Mouse (Mus musculus): ENCODE data around the gene Pnpo. TPM values are rescaled to one million over a fixed set of nuclear protein-coding genes. Genes with fewer than 3 reads are reported as not detected.

The Pnpo gene
- total RNA-seq, 2 experiments from 2014 or later, result 6.6 to 7.5 TPM

DNA sequence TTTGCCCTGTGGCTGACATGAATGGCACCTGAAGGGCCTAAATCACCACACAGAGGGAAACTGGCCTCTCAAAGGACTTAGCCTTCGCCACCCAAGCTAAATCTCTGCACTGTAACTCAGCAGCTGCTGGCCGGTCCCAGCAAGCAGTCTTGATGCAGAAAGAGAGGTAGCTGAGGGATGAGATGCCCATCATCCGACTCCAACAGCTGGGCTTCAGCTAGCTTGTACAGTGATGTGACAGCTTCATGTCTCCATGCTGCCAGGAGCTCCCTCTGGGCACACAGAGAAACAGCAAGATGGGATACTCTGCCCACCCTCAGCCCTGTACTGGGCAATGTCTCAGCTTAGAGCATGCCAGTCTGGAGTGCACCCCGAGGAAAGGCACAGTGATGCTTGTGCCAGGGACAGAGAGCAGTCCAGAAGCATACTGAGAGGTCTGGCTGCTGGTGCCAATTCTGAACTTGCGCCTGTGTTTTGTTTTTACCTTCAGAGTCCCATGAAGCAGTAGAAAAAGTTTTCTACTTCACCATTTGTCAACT lies 29.7 kb upstream of the Pnpo start:
- peak in 1 of 2 experiments; percentile 53 for DNase-seq
- intact Hi-C loops (cut with DNase I), result no loop called here

DNA sequence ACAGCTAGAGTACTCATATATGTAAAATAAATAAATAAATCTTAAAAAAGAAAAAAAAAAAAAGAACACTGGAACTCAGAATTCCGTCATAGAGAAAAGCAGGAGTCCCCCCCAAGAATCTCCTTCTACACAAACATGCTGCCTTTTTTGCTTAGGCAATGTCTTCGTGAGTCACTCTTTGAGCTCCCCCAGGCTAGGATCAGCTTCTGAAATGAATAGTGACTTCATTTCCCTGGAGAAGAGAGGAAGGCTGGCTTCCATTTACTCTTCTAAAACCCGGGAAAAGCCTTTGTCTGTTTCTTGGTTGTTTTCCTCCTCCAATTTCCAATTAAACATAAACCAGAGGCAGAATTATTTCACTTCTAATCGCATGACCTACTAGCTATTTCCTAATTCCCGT lies 29.1 kb upstream of the Pnpo start:
- intact Hi-C loops (cut with DNase I), result no loop called here
- no peak for DNase-seq

DNA sequence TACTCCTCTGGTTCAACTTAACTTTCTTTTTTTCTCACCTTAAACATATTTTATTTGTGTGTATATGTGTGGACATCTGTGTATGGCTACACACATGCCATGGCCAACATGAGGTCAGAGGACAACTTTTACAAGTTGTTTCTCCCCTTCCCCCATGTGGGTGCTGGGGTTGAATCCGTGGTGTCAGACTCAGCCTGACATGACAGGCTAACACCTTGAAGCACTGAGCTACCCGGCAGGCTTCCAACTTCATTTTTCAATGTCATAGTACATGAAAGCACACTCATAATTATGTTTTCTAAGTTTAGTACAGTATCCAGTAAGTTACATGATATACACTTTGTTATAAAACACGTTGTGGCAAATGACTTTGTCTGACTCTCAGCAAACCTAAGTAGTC lies 26.6 kb upstream of the Pnpo start:
- intact Hi-C loops (cut with DNase I), result no loop called here
- DNase-seq, result no peak

DNA sequence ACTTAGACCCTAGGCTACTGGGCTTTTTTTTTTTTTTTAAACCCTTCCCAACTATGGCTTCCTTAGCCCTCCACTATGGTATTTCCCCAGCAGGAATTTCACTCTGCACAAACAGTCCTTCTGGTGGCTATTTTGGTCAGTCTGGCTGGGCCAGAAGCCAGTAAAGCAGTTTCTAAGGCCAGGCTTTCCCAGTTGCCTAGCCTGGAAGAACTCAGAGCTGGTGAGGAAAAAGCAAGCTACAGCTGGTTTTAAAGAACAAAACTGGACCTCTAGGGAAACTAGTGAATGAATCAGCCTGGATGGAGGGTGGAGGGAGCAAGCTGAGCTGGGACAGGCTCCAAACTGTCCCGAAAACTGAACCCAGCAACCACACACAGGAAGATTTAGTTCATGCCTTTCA lies 26.0 kb upstream of the Pnpo start:
- intact Hi-C loops (cut with DNase I), result no loop called here
- peak; percentile 67 to 81 for DNase-seq

DNA sequence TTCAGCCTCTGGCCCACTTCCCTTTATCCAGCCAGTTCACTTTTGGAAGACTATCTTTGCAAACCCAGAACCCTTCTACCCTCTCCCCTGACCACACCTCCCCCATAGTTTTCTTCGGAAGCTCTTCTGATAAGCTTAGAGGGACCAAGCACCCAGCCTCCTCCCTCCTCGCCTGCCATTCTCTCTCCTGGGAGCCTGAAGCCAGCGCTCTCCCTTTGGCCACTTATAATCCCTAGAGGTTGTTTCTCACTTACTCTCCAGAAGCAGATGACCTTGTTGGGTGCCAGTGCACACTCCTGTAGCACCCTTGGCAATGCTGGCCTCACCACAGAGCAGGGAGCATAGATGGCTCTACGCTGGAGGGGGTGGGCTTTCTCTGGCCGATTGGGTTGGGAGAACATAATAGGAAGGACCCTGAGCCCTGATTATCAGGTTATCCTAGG lies 25.5 kb upstream of the Pnpo start:
- intact Hi-C loops (cut with DNase I), result no loop called here
- DNase-seq, result no peak

DNA sequence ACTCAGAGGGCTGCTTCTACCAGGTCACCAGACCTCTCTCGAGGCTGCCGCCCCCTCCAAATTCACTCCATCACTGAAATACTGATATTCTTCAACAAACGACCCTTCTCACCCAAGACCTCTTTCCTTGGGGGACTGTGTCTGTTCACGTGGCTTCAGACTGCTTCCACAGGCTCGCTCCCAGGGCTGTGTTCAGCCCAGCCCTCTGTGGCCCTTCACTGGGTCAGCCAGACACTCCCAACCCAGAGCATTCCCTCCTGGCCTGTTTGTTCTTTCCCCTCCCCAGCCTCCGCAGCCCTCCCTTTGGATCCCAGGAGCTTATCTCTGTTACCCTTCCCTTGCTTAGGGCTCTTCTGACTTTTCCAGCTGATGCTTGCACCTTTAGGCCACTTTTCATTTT lies 24.7 kb upstream of the Pnpo start:
- peak in 1 of 2 experiments; percentile 53 for DNase-seq

DNA sequence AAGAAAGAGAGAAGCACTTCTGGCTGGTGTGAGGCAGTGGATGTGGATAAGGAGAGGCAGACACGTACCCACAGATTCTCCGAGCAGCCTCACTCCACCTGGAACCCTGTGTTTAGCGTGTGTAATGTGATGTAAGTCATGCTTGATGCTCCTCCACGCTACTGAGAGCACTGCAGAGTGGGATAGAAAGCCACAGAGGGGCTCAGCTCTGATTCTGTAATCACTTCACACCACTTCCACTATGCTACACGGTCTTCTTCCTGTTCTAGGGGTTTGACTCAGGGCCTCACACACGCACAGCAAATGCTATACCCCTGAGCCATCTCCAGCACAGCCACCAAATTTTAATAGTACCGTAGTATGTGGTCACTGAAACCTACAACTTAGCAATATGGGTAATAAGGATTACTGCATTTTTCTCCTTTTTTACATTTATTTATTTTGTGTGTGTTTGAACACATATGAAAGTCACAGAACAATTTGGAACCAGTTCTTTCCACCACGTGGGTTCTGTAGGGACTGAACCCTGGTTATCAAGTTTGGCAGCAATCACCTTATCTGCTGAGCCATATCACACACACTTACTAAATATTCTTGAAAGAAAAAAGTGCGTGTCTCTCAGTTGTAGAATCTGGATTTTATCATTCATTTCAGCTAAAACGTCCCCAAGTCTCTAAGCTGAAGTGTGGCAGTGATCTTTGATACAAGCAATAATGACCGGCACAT lies 23.9 kb upstream of the Pnpo start:
- no peak for DNase-seq
- intact Hi-C loops (cut with DNase I), result no loop called here

More for the DNA sequence above, 24.7 kb upstream of the Pnpo start:
- intact Hi-C loops (cut with DNase I), result no loop called here

DNA sequence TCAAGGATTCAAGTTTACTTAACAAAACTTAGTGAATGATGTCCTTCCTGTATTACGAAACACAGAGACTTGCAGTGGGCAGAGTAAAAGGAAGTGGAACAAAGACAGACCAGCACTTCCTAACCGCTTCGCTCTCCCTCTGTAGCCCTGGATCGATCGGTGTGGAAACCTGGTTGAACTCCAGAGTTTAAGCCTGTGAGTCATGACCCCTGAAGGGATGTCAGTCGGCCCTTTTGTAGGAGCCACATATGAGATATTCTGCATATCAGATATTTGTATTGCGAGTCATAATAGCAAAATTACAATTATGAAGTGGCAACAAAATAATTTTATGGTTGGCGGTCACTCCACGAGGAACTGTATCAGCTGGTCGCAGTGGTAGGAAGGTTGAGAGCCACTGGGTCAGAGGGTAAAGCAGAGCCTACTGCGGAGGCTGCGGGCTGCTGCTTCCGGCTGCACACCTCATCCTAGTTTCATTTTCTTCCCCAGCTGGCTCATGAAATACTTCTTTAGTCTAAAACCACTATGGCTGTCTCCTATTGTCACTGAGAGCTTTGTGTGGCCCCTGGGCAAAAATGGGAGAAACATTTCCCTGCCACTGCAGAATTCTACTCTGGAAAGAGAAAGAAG lies 23.2 kb upstream of the Pnpo start:
- intact Hi-C loops (cut with DNase I), result no loop called here
- DNase-seq, result no peak

DNA sequence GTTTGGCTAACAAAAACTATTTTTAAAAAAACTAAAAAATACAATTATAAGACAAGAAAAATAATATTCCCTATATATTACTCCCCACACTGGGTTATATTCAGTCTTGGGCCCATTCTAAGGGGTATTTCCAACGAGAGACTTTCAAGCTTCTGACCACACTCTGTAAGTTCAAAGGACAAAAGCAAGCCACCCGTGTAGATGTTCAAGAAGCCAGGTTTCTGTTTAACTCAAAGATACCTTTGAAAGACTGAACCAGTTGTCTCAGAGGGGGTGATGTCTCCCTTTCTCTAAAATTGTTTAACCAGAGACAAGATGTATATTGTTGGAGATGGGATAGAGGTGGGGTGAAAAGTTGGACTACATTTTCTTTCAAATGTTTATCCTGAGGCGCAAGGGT lies 22.4 kb upstream of the Pnpo start:
- no peak for DNase-seq
- intact Hi-C loops (cut with DNase I), result no loop called here

DNA sequence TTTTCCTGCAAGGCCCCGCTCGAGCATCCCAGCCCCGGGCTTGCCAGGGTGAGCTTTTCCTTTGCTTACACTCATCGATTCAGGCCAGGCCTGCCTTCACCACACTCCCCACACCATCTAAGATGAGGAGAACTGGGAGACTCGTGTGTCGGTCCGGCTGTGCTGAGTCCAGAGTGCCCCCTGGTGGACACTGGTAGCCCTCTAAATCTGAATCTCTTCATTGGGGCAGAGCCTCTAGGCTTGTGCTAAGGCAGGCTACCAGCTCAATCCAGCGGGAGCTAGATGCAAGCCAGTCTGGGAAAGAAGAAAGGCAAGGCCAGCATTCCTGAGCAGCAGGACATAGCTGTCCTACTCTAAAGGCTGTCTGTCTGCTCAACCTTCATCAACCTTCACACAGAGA lies 19.8 kb upstream of the Pnpo start:
- intact Hi-C loops (cut with DNase I), result no loop called here
- peak; percentile 84 to 91 for DNase-seq

DNA sequence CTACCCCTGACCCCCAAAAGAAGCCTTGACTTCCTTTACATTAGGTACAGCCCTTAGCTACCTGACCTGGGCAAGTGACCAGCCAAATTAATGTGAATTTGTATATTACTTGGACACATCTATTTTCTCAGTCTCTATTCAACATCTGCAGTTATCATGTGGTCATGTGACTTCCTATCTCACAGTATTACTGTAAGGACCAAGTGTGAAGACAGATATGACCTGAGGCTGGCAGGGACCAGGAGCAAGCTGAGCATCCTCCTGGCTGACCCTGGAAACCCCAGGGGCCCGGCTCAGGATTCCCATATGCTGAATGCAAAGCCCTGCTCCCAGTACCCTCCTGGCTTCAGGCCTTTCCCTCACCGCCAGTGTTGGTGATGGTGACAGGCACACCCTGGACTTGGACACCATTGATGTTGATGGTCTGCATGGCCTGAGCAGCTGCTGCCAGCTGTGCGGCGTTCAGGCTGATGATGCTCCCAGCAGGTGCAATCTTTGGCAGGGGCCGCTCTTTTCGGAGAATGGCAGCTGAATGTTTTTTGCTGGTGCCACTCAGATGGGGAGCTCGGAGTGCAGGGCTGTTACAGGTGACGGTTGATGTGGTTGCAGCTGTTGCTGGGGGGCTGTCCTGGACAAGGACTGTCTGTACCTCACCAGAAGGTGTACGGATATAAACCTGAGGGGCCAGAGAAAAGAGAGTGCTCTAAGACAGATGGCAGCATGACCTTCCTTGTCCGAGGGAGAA lies 13.4 kb upstream of the Pnpo start:
- no peak for DNase-seq
- intact Hi-C loops (cut with DNase I), result no loop called here

DNA sequence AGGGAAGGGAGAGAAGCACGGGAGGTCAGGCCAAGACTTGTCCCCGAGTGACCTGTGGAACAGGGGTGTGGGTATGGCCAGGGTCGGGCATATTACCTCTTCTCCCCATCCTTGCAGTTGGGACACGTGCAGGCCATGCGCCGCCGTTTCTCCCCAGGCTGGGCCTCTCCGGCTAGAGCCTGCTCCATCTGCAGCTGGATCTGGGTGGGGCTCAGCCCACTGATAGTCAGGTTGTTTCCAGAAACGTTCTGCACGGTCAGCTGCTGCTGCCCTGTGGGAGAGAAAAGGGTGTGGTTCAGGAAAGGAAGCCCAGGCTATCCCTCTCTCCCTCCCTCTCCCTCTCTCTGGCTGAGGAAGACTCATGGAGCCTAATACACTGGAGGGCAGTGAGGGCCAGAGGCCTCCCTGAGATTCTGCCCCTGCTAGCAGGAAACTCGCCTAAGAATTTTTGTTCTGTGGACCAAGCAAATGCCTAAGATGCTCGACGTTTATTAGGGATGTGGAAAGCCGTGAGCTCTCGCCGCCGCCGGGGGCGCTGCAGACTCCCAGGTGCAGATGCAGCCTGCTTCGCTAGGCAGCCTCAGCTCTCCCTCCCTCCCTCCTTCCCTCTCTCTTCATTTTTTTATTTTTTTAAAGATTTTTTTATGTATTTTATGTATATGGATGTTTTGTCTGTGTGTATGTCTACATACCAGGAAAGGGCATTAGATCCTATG lies 12.4 kb upstream of the Pnpo start:
- peak in 1 of 2 experiments; percentile 63 for DNase-seq
- intact Hi-C loops (cut with DNase I), result no loop called here

DNA sequence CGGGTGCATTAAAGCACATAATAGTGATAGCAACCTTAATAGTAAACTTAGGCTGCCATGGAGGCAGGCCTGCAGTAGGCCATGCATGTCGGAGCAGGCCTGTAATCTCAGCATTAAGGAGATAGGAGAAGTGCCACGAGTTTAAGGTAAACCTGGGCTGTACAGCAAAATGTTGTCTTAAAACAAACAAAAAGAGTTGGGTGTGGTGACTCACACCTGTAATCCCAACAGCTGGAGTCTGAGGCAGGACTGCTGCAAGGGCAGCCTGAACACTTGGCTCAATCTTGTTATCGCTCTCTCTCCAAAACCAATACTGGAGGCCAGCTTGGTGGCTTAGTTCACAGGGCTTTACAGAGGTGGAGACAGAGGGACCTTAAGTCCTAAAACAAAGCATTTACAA lies 11.3 kb upstream of the Pnpo start:
- intact Hi-C loops (cut with DNase I), result no loop called here
- DNase-seq, result no peak

DNA sequence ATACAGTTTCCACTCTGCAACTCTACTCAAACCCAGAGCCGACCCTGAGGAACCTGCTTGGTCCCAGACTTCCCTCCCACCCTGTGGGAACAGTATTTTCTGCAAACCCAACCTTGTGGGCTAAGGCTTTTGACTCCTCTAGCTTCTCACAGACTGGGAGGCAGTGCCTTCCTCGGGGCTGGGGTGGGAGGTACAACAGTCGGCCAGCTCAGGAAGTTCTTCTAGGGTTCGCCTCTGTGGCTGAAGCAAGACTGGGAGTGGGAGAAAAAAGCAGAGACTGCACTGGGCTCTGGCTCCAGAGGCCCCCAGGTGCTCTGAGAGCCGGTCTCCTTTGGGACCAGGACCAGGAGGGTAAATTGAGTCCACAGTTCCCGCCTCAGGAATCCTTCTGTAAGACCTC lies 9.1 kb upstream of the Pnpo start:
- DNase-seq, result no peak
- intact Hi-C loops (cut with DNase I), result no loop called here

DNA sequence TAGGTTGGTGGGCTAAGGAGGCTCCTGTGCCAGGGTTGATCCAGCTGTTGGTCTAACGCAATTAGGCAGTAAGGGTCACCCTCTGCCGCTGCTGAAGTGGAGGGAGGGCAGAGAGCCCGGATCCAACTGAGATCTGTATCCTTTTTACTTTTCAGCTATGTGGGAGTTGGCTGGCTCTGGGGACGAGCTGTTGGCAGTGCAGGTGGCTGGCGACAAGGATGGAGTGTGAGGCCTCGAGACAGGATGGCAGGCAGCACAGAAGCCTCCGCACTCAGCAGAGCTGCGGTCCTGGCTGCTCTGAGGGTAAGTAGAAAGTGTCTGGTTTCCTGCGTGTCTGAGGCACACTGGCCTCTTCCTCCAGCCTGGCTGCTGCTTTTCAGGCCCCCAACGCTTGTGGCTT lies 8.6 kb upstream of the Pnpo start:
- intact Hi-C loops (cut with DNase I), result no loop called here
- no peak for DNase-seq

DNA sequence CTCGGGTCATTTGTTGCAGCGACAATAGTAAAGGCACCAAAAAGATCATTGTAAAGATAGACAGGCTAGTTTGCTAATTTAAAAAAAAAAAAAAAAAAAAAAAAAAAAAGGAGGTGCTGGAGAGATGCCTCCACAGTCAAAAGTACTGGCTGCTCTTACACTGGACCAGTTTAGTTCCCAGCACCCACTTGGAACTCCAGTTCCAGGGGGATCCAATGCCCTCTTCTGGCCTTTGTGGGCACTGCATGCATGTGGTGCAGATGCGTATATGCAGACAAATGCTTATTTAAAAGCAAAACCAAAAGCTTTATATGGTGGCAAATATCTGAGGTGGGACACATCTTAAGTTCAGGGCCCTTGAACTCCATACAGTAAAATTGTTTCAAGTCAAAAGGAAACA lies 7.0 kb upstream of the Pnpo start:
- no peak for DNase-seq
- intact Hi-C loops (cut with DNase I), result no loop called here

DNA sequence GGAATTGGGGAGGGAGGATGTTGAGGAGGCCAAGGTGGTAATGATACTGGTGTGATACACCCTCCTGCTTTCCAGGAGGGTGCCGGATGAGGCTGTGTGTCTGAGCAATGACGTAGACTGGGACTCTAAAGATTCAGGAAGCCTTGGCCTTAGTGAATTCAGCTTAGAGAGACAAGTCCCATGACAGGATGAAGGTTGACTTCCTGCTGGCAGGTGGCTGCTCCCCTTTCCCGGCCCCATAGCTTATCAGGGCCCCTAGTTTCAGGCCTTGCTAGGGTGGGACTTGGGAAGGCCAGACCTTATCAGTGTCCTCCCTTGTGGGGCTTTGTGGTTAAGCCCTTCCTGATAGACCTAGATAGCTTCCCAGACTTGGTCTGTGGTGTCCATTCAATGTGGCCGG lies 4.1 kb upstream of the Pnpo start:
- no peak for DNase-seq
- intact Hi-C loops (cut with DNase I), result no loop called here

DNA sequence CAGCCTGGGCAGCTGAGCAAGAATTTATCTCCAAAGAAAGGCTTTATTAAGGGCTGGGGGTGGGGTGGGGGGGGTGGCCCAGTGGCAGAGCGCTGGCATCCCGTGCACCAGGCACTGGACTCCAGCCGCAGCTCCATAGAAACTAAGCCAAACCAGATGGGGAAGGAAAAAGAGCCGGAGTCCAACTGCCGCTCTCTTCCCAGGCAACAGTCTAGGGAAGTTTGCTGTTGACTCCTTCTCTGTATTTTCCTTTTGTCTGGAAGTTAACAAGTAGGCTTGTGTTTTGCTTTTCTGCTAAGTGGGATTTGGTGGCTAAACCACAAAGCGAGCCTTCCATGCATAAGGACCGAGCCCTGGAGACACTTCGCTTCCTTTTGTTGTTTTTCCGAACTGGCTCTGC lies 2.7 kb upstream of the Pnpo start:
- intact Hi-C loops (cut with DNase I), result no loop called here
- no peak for DNase-seq

DNA sequence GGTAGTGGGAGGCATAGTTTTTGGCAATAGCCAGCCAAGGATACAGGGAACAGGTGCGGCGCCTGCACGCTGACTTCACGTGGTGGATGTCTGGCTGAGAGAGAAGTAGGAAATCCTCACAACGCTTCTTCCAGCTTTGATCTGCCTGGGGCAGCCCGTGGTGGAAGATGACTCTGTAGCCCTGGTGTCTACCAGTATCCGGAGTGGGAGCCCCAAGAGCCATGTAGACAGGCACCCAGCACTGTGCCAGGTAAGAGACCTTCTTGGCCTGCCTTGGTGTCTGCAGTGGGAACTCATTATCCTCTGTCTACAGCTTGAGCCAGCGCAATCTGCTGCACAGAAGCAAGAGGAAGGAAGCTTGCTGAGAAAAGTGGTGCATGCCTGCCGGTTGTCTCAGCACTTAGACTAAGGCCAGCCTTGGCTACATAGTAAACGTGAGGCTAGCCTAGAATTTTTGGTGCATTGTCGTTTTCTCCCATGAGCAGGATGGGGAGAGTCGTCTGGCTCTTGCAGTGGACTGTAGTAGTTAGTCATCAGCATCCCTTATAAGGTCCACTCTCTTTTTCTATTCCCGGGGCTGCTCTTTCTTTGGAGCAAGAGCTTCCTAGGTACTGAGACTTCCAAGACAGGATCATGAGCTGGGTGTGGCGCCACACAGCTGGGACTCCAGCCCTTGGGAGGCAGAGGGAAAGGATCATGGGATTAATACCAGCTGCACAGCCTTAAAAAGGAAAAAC lies 1.2 kb upstream of the Pnpo start:
- intact Hi-C loops (cut with DNase I), result no loop called here
- DNase-seq, result peak in 1 of 2 experiments; percentile 31

DNA sequence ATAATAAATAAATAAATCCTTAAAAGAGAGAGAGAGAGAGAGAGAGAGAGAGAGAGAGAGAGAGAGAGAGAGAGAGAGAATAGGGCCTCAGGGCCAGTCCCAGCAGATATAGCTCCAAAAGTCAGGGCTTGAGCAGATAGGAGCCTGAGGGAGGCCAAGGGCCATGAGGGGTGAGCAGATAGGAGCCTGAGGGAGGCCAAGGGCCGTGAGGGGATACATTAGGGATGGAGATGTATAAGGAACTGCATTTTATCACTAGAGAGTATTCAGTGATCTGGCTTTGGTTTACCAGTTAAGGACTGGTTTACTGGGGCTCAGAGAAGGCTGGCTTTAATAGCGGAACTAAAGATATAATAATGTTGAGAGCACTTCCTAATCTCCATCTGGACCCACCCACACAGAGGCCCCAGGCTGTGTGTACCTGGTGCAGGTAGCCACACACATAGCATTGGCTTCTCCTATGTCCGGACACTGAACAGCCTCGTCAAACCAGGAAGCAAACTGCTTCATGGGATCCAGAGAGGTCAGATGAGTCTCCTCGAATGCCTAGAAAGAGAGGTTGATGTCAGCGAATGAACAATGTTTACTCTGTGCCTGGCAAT lies 1.7 kb downstream of the Pnpo start:
- no peak for DNase-seq
- intact Hi-C loops (cut with DNase I), result no loop called here
